Mouse (Mus musculus) stomach, postnatal 0 days (tissue): ENCODE data around the gene Tspan18. TPM values are rescaled to one million over a fixed set of nuclear protein-coding genes. Genes with fewer than 3 reads are reported as not detected.

Experiments used
- ATAC-seq: fragments of 200-750 bp; cut with Nextera tagmentation; 2 replicates; pipeline ENCODE4 v1.8.0; 2017; ENCODE audit not compliant: low FRiP score, low TSS enrichment
- DNase-seq: peaks from one replicate; pipeline ENCODE4 v3.0.0-alpha.2; 2016; ENCODE audit warnings: low spot score
- H3K27ac ChIP-seq: fragments of 300-500 bp; sonication (generic); replicated peaks from 2 replicates; pipeline ENCODE4 v1.5.1; 2014; ENCODE audit warnings: mild to moderate bottlenecking, control low read depth
- H3K27me3 ChIP-seq: fragments of 300-500 bp; sonication (generic); 2 replicates; pipeline ENCODE4 v1.6.1; 2014; ENCODE audit warnings: low read length; ENCODE audit not compliant: control insufficient read depth, insufficient read depth
- H3K36me3 ChIP-seq: fragments of 300-500 bp; sonication (generic); 2 replicates; pipeline ENCODE4 v1.6.1; 2014; ENCODE audit warnings: low read length, mixed read lengths; ENCODE audit not compliant: control insufficient read depth, insufficient read depth
- H3K4me1 ChIP-seq: fragments of 300-500 bp; sonication (generic); replicated peaks from 2 replicates; pipeline ENCODE4 v1.6.1; 2014; ENCODE audit warnings: antibody characterized with exemption; ENCODE audit not compliant: control insufficient read depth, insufficient read depth
- H3K4me2 ChIP-seq: fragments of 300-500 bp; sonication (generic); replicated peaks from 2 replicates; pipeline ENCODE4 v1.6.1; 2014; ENCODE audit warnings: low read depth, mild to moderate bottlenecking, control low read depth, moderate library complexity
- H3K4me3 ChIP-seq: fragments of 300-500 bp; sonication (generic); 2 replicates; pipeline ENCODE4 v1.5.1; 2014; ENCODE audit warnings: low read depth, low read length, control low read depth
- H3K9ac ChIP-seq: fragments of 300-500 bp; sonication (generic); 2 replicates; pipeline ENCODE4 v1.6.1; 2014; ENCODE audit warnings: mild to moderate bottlenecking, low read length, control low read depth, mixed read lengths
- H3K9me3 ChIP-seq: fragments of 300-500 bp; sonication (generic); 2 replicates; pipeline ENCODE4 v1.6.1; 2016; ENCODE audit warnings: low read length; ENCODE audit not compliant: control insufficient read depth
- CTCF ChIP-seq: IDR thresholded peaks from 2 replicates; pipeline ENCODE4 v1.5.1; 2016; ENCODE audit warnings: antibody characterized with exemption, low read depth, mild to moderate bottlenecking, moderate library complexity
- EP300 ChIP-seq: optimal IDR thresholded peaks from 2 replicates; pipeline ENCODE3; 2016; ENCODE audit warnings: antibody characterized with exemption
- WGBS: fragments of 180-500 bp; shearing (Covaris S2); extraction: QIAGEN DNeasy Blood & Tissue Kit; methylation state at CpG from one replicate; pipeline ENCODE4 v1.1.7; 2014; 5-methylcytosine and 5-hydroxymethylcytosine counted together
- polyA plus RNA-seq: library from polyadenylated mRNA; unstranded; fragments of >200 nt; fragmentation: Nextera tagmentation; extraction: Ambion mirVana; gene quantifications from 2 replicates; pipeline ENCODE4 v1.2.1, GENCODE M21; 2015

Gene Tspan18
- polyA plus RNA-seq, 1 experiment from 2014 or later: 8.7 TPM

DNA sequence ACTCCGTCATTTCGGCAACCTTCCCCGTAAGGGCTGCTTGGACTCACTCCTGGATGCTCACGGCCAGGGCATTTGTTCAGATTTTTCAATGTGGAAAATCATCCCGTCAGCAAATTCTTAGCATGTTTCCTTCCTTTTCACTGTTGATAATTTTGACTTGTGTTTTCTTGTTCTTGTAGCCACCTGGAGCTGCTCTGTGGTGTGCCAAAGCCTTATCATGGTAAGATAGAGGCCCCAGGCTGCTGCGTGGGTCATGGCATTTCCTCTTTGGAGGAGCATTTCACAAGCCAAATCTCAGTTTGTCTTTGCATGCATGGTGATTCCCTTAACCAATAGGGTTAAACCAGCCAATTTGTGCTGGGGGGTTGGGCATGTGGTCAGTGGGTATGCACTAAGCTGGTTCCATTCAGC, 182.1 kb downstream of the Tspan18 start:
- no peak for TF ChIP-seq EP300
- no peak for TF ChIP-seq CTCF
- WGBS: 66% methylated on average over 6 of the region's 6 CpGs

More for the DNA sequence above, 182.1 kb downstream of the Tspan18 start:
- Histone ChIP-seq H3K4me3 (no peak overlapping the region), H3K27me3 (no peaks in the 10 kb centered on the region), H3K4me1 (no peaks in the 10 kb centered on the region), H3K36me3 (no peaks in the 10 kb centered on the region), H3K4me2 (no peak overlapping the region), H3K27ac (no peak overlapping the region), H3K9ac (no peak overlapping the region), H3K9me3 (no peaks in the 10 kb centered on the region)
- no peak for DNase-seq
- no peak for ATAC-seq

Other genes starting within 250 kb of the Tspan18 start
- gene Trp53i11, start 147.0 kb downstream of the Tspan18 start, polyA plus RNA-seq: 17.3 and 27.8 TPM in 2 replicates
- 93.5 and 105 TPM in 2 replicates for gene Cd82, start 128.6 kb upstream of the Tspan18 start, polyA plus RNA-seq
- not detected in 2 replicates for gene Gm10803, start 226.1 kb upstream of the Tspan18 start, polyA plus RNA-seq